Mouse (Mus musculus) adrenal gland, postnatal 4 days (tissue): ENCODE measurements around the gene Psmc3. TPM values are rescaled to one million over a fixed set of nuclear protein-coding genes. Genes with fewer than 3 reads are reported as not detected.
"Not testable (repeated sequence)": the region's sequence is repeated elsewhere in the genome, so short reads cannot be mapped to it uniquely, and the experiment has no call there.

Experiments
- DNase-seq, 2 experiments: peaks; one replicate each; pipeline ENCODE4 v3.0.0; 2021 to 2022; ENCODE audit warnings: low spot score in 2 of 2, mixed read lengths in 2 of 2
- total RNA-seq, 2 experiments: library from RNA; stranded (reverse); gene quantifications; 2 replicates each; pipeline ENCODE4 v1.2.3; 2021

Psmc3 gene
- total RNA-seq, 2 experiments from 2014 or later, result 203 to 210 TPM

DNA sequence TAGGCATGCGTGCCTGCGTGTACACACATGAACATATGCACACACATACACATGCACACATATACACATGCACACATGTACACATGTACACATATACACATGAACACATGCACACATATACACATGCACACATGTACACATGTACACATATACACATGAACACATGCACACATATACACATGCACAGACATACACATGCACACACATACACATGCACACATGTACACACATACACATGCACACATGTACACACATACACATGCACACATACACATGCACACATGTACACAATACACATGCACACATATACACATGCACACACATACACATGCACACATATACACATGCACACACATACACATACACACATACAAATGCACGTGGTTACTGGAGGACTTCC, 58.0 kb downstream of the Psmc3 start:
- not testable (repeated sequence) for DNase-seq

DNA sequence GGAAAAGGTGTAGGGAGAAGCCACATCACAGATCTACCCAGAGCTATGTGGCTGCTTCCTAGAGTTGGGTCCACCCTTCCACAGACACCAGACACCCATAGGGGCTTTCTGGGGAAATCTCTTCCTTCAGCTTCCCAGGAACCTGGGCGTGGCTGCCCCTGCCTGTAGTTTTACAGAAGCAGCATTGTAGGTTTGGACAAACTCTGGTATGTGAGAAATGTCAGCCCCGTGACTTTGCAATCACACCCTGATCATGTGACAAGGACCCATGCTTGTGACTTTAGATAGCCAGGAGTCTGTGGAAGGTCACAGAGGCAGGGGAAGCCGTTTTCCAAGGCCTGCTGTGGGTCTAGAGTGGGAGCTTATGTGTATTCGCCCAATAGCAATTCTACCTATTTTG, 58.7 kb downstream of the Psmc3 start:
- no peak for DNase-seq

DNA sequence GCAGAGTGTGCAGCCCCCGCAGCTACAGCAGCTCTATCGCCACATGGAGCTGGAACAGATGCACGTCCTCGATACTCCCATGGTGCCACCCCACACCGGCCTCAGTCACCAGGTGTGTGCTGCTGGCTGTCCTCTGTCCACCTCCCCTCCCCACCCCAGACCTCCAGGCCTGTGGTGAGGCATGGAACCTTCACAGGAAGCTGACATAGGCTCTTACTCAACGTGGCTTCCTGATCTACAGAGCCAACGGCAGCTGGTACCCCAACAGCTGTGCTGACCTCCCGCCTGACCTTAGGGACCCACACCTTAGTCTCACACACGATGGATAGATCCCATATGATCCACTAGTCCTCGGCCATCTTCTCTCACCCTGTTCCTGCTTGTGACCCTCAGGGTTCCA, 59.5 kb downstream of the Psmc3 start:
- DNase-seq, result no peak

DNA sequence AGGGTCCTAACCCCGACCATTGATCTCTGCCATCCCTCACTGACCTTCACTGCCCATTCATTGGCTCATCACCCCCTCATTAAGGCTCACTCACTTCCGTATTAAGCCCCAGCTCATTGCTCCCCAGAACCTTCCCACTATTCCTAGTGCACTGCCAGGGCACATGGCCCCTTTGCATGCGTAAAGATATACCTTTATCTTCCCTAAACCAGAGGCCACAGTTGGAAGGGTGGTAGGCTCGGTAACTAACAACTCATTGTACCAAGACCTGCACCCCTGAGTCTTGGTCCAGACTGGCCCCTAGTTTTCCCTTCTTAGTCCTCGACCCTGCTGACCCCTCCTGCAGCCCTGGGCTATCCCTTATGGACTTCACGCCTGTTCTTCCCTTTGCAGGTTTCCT, 60.0 kb downstream of the Psmc3 start:
- no peak for DNase-seq

DNA sequence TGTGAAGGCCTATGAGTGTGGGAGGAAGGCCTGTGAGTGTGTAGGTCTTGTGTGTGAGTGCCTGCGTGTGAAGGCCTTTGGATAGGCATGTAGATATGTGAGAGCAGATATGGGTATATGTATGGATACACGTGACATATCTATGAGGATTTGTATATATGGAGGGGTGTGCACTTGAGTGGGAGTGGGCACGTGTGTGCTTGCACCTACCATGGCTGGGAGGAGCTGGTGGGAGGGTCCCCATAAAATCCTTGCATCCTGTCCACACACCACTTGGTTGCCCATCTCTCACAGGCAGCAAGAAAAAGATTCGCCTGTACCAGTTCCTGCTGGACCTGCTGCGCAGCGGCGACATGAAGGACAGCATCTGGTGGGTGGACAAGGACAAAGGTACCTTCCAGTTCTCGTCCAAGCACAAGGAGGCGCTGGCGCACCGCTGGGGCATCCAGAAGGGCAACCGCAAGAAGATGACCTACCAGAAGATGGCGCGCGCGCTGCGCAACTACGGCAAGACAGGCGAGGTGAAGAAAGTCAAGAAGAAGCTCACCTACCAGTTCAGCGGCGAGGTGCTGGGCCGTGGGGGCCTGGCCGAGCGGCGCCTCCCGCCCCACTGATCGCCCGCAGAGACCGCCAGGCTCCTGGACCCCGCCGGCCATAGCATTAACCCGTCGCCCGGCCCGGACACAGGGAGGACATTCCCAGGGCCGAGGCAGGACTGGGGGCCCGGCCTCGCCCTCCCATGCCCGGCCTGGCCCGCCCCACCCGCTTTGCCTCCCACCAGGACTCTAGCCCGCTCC, 61.2 kb downstream of the Psmc3 start:
- DNase-seq, result peak; percentile 92 to 98

DNA sequence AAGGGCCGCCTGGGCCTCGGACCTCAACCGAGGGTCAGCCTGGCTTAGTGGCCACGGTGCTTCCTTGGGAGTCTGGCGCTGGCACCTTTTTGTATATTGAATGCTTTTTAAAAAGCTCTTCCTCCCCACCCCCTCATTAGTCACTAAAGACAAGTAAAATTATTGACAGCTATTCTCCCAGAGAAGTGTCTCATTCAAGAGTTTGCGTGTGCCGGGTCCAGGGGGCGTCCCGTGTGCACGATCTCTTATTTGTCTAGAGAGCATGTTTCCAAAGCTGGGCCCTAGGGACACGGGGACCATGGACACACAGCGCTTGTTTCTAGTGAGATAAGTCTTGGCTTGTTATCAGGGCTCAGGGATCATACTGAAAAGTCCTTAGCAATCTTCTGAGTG, 61.8 kb downstream of the Psmc3 start:
- DNase-seq, result no peak

Other genes with a start within 250 kb of the Psmc3 start
- gene Mtch2, start 206.9 kb upstream of the Psmc3 start, total RNA-seq, result 100 to 1,000 TPM; 177 to 190 TPM
- gene C1qtnf4, start 168.1 kb upstream of the Psmc3 start, total RNA-seq, result 1 to 10 TPM; 5.4 to 5.6 TPM
- gene Kbtbd4, start 149.3 kb upstream of the Psmc3 start, total RNA-seq, result 10 to 100 TPM; 35.6 to 37.4 TPM
- 100 to 1,000 TPM; 354 to 392 TPM for gene Ndufs3, start 149.2 kb upstream of the Psmc3 start, total RNA-seq
- 100 to 1,000 TPM in 1 of 2 experiments, 10 to 100 TPM in 1; 94.0 to 103 TPM for gene Celf1, start 113.6 kb upstream of the Psmc3 start, total RNA-seq
- 1 to 10 TPM; 4.2 to 4.9 TPM for gene Rapsn, start 18.4 kb upstream of the Psmc3 start, total RNA-seq
- 10 to 100 TPM; 35.7 to 42.0 TPM for gene Slc39a13, start 16.4 kb downstream of the Psmc3 start, total RNA-seq
- 1 to 10 TPM; 7.8 to 7.9 TPM for gene Spi1, start 28.4 kb downstream of the Psmc3 start, total RNA-seq
- under 1 TPM in 1 of 2 experiments, not detected in 1; 0.17 TPM for gene Mybpc3, start 64.1 kb downstream of the Psmc3 start, total RNA-seq
- 10 to 100 TPM; 27.4 to 31.8 TPM for gene Madd, start 129.8 kb downstream of the Psmc3 start, total RNA-seq
- 10 to 100 TPM; 10.3 to 11.5 TPM for gene Nr1h3, start 148.8 kb downstream of the Psmc3 start, total RNA-seq
- gene Acp2, start 148.9 kb downstream of the Psmc3 start, total RNA-seq, result 10 to 100 TPM; 47.3 TPM
- gene Ddb2, start 183.0 kb downstream of the Psmc3 start, total RNA-seq, result 10 to 100 TPM; 19.1 to 19.7 TPM
- 100 to 1,000 TPM; 111 to 112 TPM for gene Pacsin3, start 201.9 kb downstream of the Psmc3 start, total RNA-seq
- gene Arfgap2, start 211.0 kb downstream of the Psmc3 start, total RNA-seq, result 100 to 1,000 TPM; 112 to 119 TPM